Mouse (Mus musculus) liver, adult 2 months (tissue): ENCODE results near the gene Dnpep.

ENCODE experiments used
- CTCF ChIP-seq: fragments of 200-500 bp; IDR thresholded peaks from 2 replicates; pipeline ENCODE4 v1.5.1; 2011; ENCODE audit warnings: low read depth, low read length, control low read depth
- POLR2A ChIP-seq: fragments of 200-500 bp; IDR thresholded peaks from 2 replicates; pipeline ENCODE4 v1.6.1; 2011; ENCODE audit warnings: low read length, control low read depth; ENCODE audit not compliant: insufficient read depth; ENCODE audit errors: extremely low read depth

DNA sequence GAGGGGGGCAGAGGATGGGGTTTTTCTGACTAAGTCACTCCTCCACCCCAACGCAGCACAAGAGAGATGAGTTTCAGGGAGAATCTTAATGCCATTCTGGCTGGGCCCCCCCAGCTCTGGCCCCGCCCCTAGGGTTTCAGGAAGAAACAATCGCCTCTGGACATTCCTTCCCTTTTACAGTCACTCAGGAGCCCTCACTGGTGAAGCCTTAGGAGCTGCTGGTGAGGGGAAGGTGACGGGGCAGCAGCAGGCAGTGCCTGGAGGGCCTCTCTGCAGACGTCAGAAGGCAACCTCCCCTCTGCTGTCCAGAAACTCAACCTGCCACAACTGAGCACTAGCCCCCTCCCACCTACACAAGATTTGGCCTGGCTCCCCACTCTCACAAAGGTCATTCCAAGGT lies 31.5 kb upstream of the Dnpep start:
- TF ChIP-seq CTCF, result no peak
- TF ChIP-seq POLR2A, result no peak
